ENCODE assay signal across 9 mouse cellular contexts in genomic region chr3:108147386-108148235, GRCm38 (mm10). TPM values are rescaled to one million over a fixed set of nuclear protein-coding genes. Genes with fewer than 3 reads are reported as not detected.
DNase-seq lines count a peak whose midpoint lies in the region; ATAC-seq lines count a peak whose summit lies in the region.
"Had no signal": no experiment of that assay in that cellular context is flagged by ENCODE, and none has a peak within 500 bp of the region (broad histone marks: within the 10 kb centered on the region; RNA-seq: fewer than 3 reads in every experiment).

No protein-coding gene starts in this region.

- no peak overlapping the region for H3K4me3 ChIP-seq in forebrain, embryonic 11.5 days (ENCODE audit: low read depth, low read length)
- no peak overlapping the region for H3K4me3 ChIP-seq in heart, embryonic 15.5 days
- H3K4me3 ChIP-seq in liver, embryonic 12.5 days = no peak overlapping the region
- no peak overlapping the region for H3K4me3 ChIP-seq in stomach, embryonic 15.5 days (replicated peaks)

- WGBS in forebrain, embryonic 11.5 days = 67% methylated on average over 11 of the region's 11 CpGs
- 58% methylated on average over 11 of the region's 11 CpGs for WGBS in heart, embryonic 15.5 days
- WGBS in liver, embryonic 12.5 days (ENCODE audit: insufficient replicate concordance) = 60% methylated on average over 11 of the region's 11 CpGs
- 68% methylated on average over 11 of the region's 11 CpGs for WGBS in stomach, embryonic 15.5 days

- DNase-seq in c-Kit-positive CD71-negative TER-119-negative erythroid progenitor cells, embryonic 14.5 days (ENCODE audit: low read depth) = peak; percentile 92
- DNase-seq in forebrain, embryonic 11.5 days (ENCODE audit: low spot score) = peak; percentile 91
- peak; percentile 92 for DNase-seq in kidney, postnatal 14 days
- DNase-seq in natural killer cell, adult 2 months (ENCODE audit: low spot score in 2 of 2) = peak; percentile 84 to 87

- ATAC-seq in CD4-positive, CD25-positive, alpha-beta regulatory T cell, adult 4 months = peak; percentile 69
- peak; percentile 47; the same call in 1 of the 2 replicates for ATAC-seq in forebrain, embryonic 11.5 days (replicated peaks; ENCODE audit: low FRiP score)
- ATAC-seq in heart, embryonic 15.5 days (replicated peaks; ENCODE audit: insufficient number of reproducible peaks, insufficient read depth, low FRiP score, low read depth) = peak; percentile 52; the same call in 1 of the 2 replicates
- ATAC-seq in liver, embryonic 12.5 days = peak; percentile 42; the same call in 1 of the 2 replicates
- ATAC-seq in stomach, embryonic 15.5 days (ENCODE audit: insufficient read depth, low FRiP score, low read depth) = no peak

- no peak overlapping the region for H3K9ac ChIP-seq in forebrain, embryonic 11.5 days (ENCODE audit: low read length)
- H3K9ac ChIP-seq in heart, embryonic 15.5 days = no peak overlapping the region
- no peak overlapping the region for H3K9ac ChIP-seq in liver, embryonic 12.5 days
- no peak overlapping the region for H3K9ac ChIP-seq in stomach, embryonic 15.5 days

- no peaks in the 10 kb centered on the region for H3K27me3 ChIP-seq in forebrain, embryonic 11.5 days (ENCODE audit: control insufficient read depth, insufficient read depth, low read length)
- H3K27me3 ChIP-seq in heart, embryonic 15.5 days = peaks cover 4% of the 10 kb centered on the region; the same call in 1 of the 2 replicates
- H3K27me3 ChIP-seq in liver, embryonic 12.5 days (replicated peaks) = no peaks in the 10 kb centered on the region
- no peaks in the 10 kb centered on the region for H3K27me3 ChIP-seq in stomach, embryonic 15.5 days (replicated peaks)
- H3K27me3 ChIP-seq: embryonic facial prominence, embryonic 13.5 days had no signal

- no peaks in the 10 kb centered on the region for H3K9me3 ChIP-seq in forebrain, embryonic 11.5 days (ENCODE audit: control insufficient read depth, low read length)
- H3K9me3 ChIP-seq in heart, embryonic 15.5 days (replicated peaks) = no peaks in the 10 kb centered on the region
- H3K9me3 ChIP-seq in liver, embryonic 12.5 days (replicated peaks) = no peaks in the 10 kb centered on the region
- H3K9me3 ChIP-seq in stomach, embryonic 15.5 days = no peaks in the 10 kb centered on the region
- H3K9me3 ChIP-seq: embryonic facial prominence, embryonic 13.5 days had no signal

- H3K4me2 ChIP-seq in forebrain, embryonic 11.5 days (ENCODE audit: low read depth, low read length, severe bottlenecking) = no peak overlapping the region
- H3K4me2 ChIP-seq in heart, embryonic 15.5 days = peak overlapping the region; percentile 16; the same call in 1 of the 2 replicates
- H3K4me2 ChIP-seq in liver, embryonic 12.5 days = peak overlapping the region; percentile 79
- H3K4me2 ChIP-seq in stomach, embryonic 15.5 days = peak overlapping the region; percentile 1; the same call in 1 of the 2 replicates

- no peaks in the 10 kb centered on the region for H3K36me3 ChIP-seq in forebrain, embryonic 11.5 days (ENCODE audit: control insufficient read depth, insufficient read depth, low read length)
- H3K36me3 ChIP-seq in heart, embryonic 15.5 days = no peaks in the 10 kb centered on the region
- peaks cover 6% of the 10 kb centered on the region for H3K36me3 ChIP-seq in liver, embryonic 12.5 days
- H3K36me3 ChIP-seq in stomach, embryonic 15.5 days = no peaks in the 10 kb centered on the region

- H3K4me1 ChIP-seq in forebrain, embryonic 11.5 days (replicated peaks; ENCODE audit: control insufficient read depth, insufficient read depth, low read length) = peaks cover 4% of the 10 kb centered on the region; the same call in 1 of the 2 replicates
- peaks cover 28% of the 10 kb centered on the region for H3K4me1 ChIP-seq in heart, embryonic 15.5 days (replicated peaks)
- peaks cover 43% of the 10 kb centered on the region for H3K4me1 ChIP-seq in liver, embryonic 12.5 days
- peaks cover 18% of the 10 kb centered on the region; the same call in 1 of the 2 replicates for H3K4me1 ChIP-seq in stomach, embryonic 15.5 days

- H3K27ac ChIP-seq in forebrain, embryonic 11.5 days (ENCODE audit: low read depth, low read length) = no peak overlapping the region
- peak overlapping the region; percentile 53 for H3K27ac ChIP-seq in heart, embryonic 15.5 days
- H3K27ac ChIP-seq in liver, embryonic 12.5 days = peak overlapping the region; percentile 52
- no peak overlapping the region for H3K27ac ChIP-seq in stomach, embryonic 15.5 days
- H3K27ac ChIP-seq: embryonic facial prominence, embryonic 13.5 days had no signal

RNA-seq across cellular contexts. Expression of gene Gnai3, which starts 1.7 kb away (rescaled TPM):
- 10 to 100 TPM; 95.0 to 98.5 TPM for polyA plus RNA-seq in CD4-positive, CD25-positive, alpha-beta regulatory T cell, adult 4 months (2017; shearing (Covaris generic))
- polyA plus RNA-seq in forebrain, embryonic 11.5 days (2014; fragmentation: Nextera tagmentation; extraction: Ambion mirVana) = 210 and 213 TPM in 2 replicates
- 65.9 and 80.3 TPM in 2 replicates for polyA plus RNA-seq in heart, embryonic 15.5 days (2015; fragmentation: Nextera tagmentation; extraction: Ambion mirVana)
- 89.0 and 91.7 TPM in 2 replicates for polyA plus RNA-seq in liver, embryonic 12.5 days (2016; fragmentation: Nextera tagmentation; extraction: Ambion mirVana)
- 161 and 169 TPM in 2 replicates for polyA plus RNA-seq in stomach, embryonic 15.5 days (2015; fragmentation: Nextera tagmentation; extraction: Ambion mirVana)

RNA-seq across cellular contexts. Expression of gene Gpr61, which starts 7.1 kb away (rescaled TPM):
- polyA plus RNA-seq in CD4-positive, CD25-positive, alpha-beta regulatory T cell, adult 4 months (2017; shearing (Covaris generic)) = under 1 TPM in 1 of 2 experiments, not detected in 1; 0.15 TPM
- 0.25 and 0.32 TPM in 2 replicates for polyA plus RNA-seq in forebrain, embryonic 11.5 days (2014; fragmentation: Nextera tagmentation; extraction: Ambion mirVana)
- polyA plus RNA-seq in heart, embryonic 15.5 days (2015; fragmentation: Nextera tagmentation; extraction: Ambion mirVana) = 0.05 and 0.16 TPM in 2 replicates
- 0.04 TPM in 1 of 2 replicates, not detected in the other for polyA plus RNA-seq in liver, embryonic 12.5 days (2016; fragmentation: Nextera tagmentation; extraction: Ambion mirVana)
- 0.19 TPM in 2 replicates for polyA plus RNA-seq in stomach, embryonic 15.5 days (2015; fragmentation: Nextera tagmentation; extraction: Ambion mirVana)

RNA-seq across cellular contexts. Expression of gene Amigo1, which starts 38.5 kb away (rescaled TPM):
- polyA plus RNA-seq in CD4-positive, CD25-positive, alpha-beta regulatory T cell, adult 4 months (2017; shearing (Covaris generic)) = under 1 TPM; 0.32 to 0.54 TPM
- 4.2 and 5.2 TPM in 2 replicates for polyA plus RNA-seq in forebrain, embryonic 11.5 days (2014; fragmentation: Nextera tagmentation; extraction: Ambion mirVana)
- polyA plus RNA-seq in heart, embryonic 15.5 days (2015; fragmentation: Nextera tagmentation; extraction: Ambion mirVana) = 3.0 and 3.2 TPM in 2 replicates
- 1.1 and 1.2 TPM in 2 replicates for polyA plus RNA-seq in liver, embryonic 12.5 days (2016; fragmentation: Nextera tagmentation; extraction: Ambion mirVana)
- polyA plus RNA-seq in stomach, embryonic 15.5 days (2015; fragmentation: Nextera tagmentation; extraction: Ambion mirVana) = 3.8 and 4.4 TPM in 2 replicates

RNA-seq across cellular contexts. Expression of gene Cyb561d1, which starts 53.4 kb away (rescaled TPM):
- 1 to 10 TPM; 7.7 to 8.8 TPM for polyA plus RNA-seq in CD4-positive, CD25-positive, alpha-beta regulatory T cell, adult 4 months (2017; shearing (Covaris generic))
- polyA plus RNA-seq in forebrain, embryonic 11.5 days (2014; fragmentation: Nextera tagmentation; extraction: Ambion mirVana) = 3.1 and 3.2 TPM in 2 replicates
- 2.7 and 3.8 TPM in 2 replicates for polyA plus RNA-seq in heart, embryonic 15.5 days (2015; fragmentation: Nextera tagmentation; extraction: Ambion mirVana)
- polyA plus RNA-seq in liver, embryonic 12.5 days (2016; fragmentation: Nextera tagmentation; extraction: Ambion mirVana) = 2.8 TPM in 2 replicates
- 3.7 and 4.2 TPM in 2 replicates for polyA plus RNA-seq in stomach, embryonic 15.5 days (2015; fragmentation: Nextera tagmentation; extraction: Ambion mirVana)

RNA-seq across cellular contexts. Expression of gene Gnat2, which starts 55.0 kb away (rescaled TPM):
- not detected for polyA plus RNA-seq in CD4-positive, CD25-positive, alpha-beta regulatory T cell, adult 4 months (2017; shearing (Covaris generic))
- polyA plus RNA-seq in forebrain, embryonic 11.5 days (2014; fragmentation: Nextera tagmentation; extraction: Ambion mirVana) = 0.33 and 0.99 TPM in 2 replicates
- polyA plus RNA-seq in heart, embryonic 15.5 days (2015; fragmentation: Nextera tagmentation; extraction: Ambion mirVana) = 0.74 and 1.1 TPM in 2 replicates
- 2.7 and 3.3 TPM in 2 replicates for polyA plus RNA-seq in liver, embryonic 12.5 days (2016; fragmentation: Nextera tagmentation; extraction: Ambion mirVana)
- polyA plus RNA-seq in stomach, embryonic 15.5 days (2015; fragmentation: Nextera tagmentation; extraction: Ambion mirVana) = 1.8 and 2.5 TPM in 2 replicates

Comparison
In these comparisons a context has a peak if more than half of its experiments do, and no peak if none do; other contexts are left out.
1. H3K27ac ChIP-seq: peak in heart, embryonic 15.5 days (single experiment) and liver, embryonic 12.5 days (single experiment); none in forebrain, embryonic 11.5 days (single experiment) and stomach, embryonic 15.5 days (single experiment).
2. Peak in every context shown above with its lines, with median percentiles within 50 percentile points of each other: DNase-seq.